ENCODE assay signal across 9 mouse cellular contexts in genomic region chr5:120143941-120144340, GRCm38 (mm10). TPM values are rescaled to one million over a fixed set of nuclear protein-coding genes. Genes with fewer than 3 reads are reported as not detected.
DNase-seq lines count a peak whose midpoint lies in the region; ATAC-seq and TF ChIP-seq lines count a peak whose summit lies in the region.
"Had no signal": no experiment of that assay in that cellular context is flagged by ENCODE, and none has a peak within 500 bp of the region (broad histone marks: within the 10 kb centered on the region; RNA-seq: fewer than 3 reads in every experiment).

No protein-coding gene starts in this region.

- peaks cover 9% of the 10 kb centered on the region for H3K36me3 ChIP-seq in forebrain, postnatal 0 days (ENCODE audit: insufficient read depth)
- H3K36me3 ChIP-seq in forebrain, embryonic 12.5 days (replicated peaks) = peaks cover 42% of the 10 kb centered on the region
- H3K36me3 ChIP-seq in midbrain, embryonic 10.5 days = peaks cover 72% of the 10 kb centered on the region
- H3K36me3 ChIP-seq in midbrain, embryonic 15.5 days (replicated peaks) = no peaks in the 10 kb centered on the region; the same call in 1 of the 2 replicates
- peaks cover 6% of the 10 kb centered on the region for H3K36me3 ChIP-seq in splenic B cell, adult 2 months (ENCODE audit: control insufficient read depth, insufficient read depth, low read length, poor library complexity, severe bottlenecking)
- H3K36me3 ChIP-seq in neural tube, embryonic 15.5 days = 0 out of 2 replicates have a peak, but pooled peaks cover 19% of the 10 kb centered on the region
- H3K36me3 ChIP-seq in forebrain, embryonic 11.5 days (ENCODE audit: control insufficient read depth, insufficient read depth, low read length) = no peaks in the 10 kb centered on the region; the same call in 1 of the 2 replicates

- H3K4me2 ChIP-seq in forebrain, postnatal 0 days (ENCODE audit: low read depth) = no peak overlapping the region
- no peak overlapping the region for H3K4me2 ChIP-seq in forebrain, embryonic 12.5 days
- no peak overlapping the region for H3K4me2 ChIP-seq in midbrain, embryonic 15.5 days
- H3K4me2 ChIP-seq in neural tube, embryonic 15.5 days = no peak overlapping the region
- H3K4me2 ChIP-seq in forebrain, embryonic 11.5 days (ENCODE audit: low read depth, low read length, severe bottlenecking) = no peak overlapping the region

- H3K9me3 ChIP-seq in forebrain, postnatal 0 days (ENCODE audit: low read length) = no peaks in the 10 kb centered on the region
- no peaks in the 10 kb centered on the region for H3K9me3 ChIP-seq in forebrain, embryonic 12.5 days
- no peaks in the 10 kb centered on the region for H3K9me3 ChIP-seq in midbrain, embryonic 10.5 days (replicated peaks)
- no peaks in the 10 kb centered on the region for H3K9me3 ChIP-seq in midbrain, embryonic 15.5 days
- no peaks in the 10 kb centered on the region for H3K9me3 ChIP-seq in neural tube, embryonic 15.5 days (replicated peaks)
- no peaks in the 10 kb centered on the region for H3K9me3 ChIP-seq in forebrain, embryonic 11.5 days (ENCODE audit: control insufficient read depth, low read length)

- H3K4me3 ChIP-seq in forebrain, postnatal 0 days (ENCODE audit: low read depth, low read length) = no peak overlapping the region
- no peak overlapping the region for H3K4me3 ChIP-seq in forebrain, embryonic 12.5 days (replicated peaks)
- H3K4me3 ChIP-seq in midbrain, embryonic 10.5 days = no peak overlapping the region
- H3K4me3 ChIP-seq in midbrain, embryonic 15.5 days = no peak overlapping the region
- H3K4me3 ChIP-seq in neural tube, embryonic 15.5 days (replicated peaks) = no peak overlapping the region
- no peak overlapping the region for H3K4me3 ChIP-seq in forebrain, embryonic 11.5 days (ENCODE audit: low read depth, low read length)

- H3K4me1 ChIP-seq in forebrain, postnatal 0 days (ENCODE audit: insufficient read depth) = 0 out of 2 replicates have a peak, but pooled peaks cover 2% of the 10 kb centered on the region
- peaks cover 24% of the 10 kb centered on the region for H3K4me1 ChIP-seq in forebrain, embryonic 12.5 days
- peaks cover 30% of the 10 kb centered on the region for H3K4me1 ChIP-seq in midbrain, embryonic 10.5 days
- H3K4me1 ChIP-seq in midbrain, embryonic 15.5 days = peaks cover 19% of the 10 kb centered on the region
- H3K4me1 ChIP-seq in neural tube, embryonic 15.5 days = peaks cover 16% of the 10 kb centered on the region
- peaks cover 3% of the 10 kb centered on the region; the same call in 1 of the 2 replicates for H3K4me1 ChIP-seq in forebrain, embryonic 11.5 days (replicated peaks; ENCODE audit: control insufficient read depth, insufficient read depth, low read length)

- H3K27ac ChIP-seq in forebrain, postnatal 0 days (ENCODE audit: low read depth, low read length) = no peak overlapping the region
- no peak overlapping the region for H3K27ac ChIP-seq in forebrain, embryonic 12.5 days
- H3K27ac ChIP-seq in midbrain, embryonic 10.5 days (replicated peaks) = no peak overlapping the region
- no peak overlapping the region for H3K27ac ChIP-seq in midbrain, embryonic 15.5 days
- H3K27ac ChIP-seq in neural tube, embryonic 15.5 days (replicated peaks) = no peak overlapping the region
- H3K27ac ChIP-seq in forebrain, embryonic 11.5 days (ENCODE audit: low read depth, low read length) = no peak overlapping the region

- DNase-seq in forebrain, postnatal 0 days = no peak
- DNase-seq in midbrain, embryonic 10.5 days (ENCODE audit: low spot score) = peak; percentile 25
- peak; percentile 38 for DNase-seq in embryo, embryonic 11 days
- DNase-seq in splenic B cell, adult 2 months (ENCODE audit: low read depth, low spot score) = peak; percentile 32
- DNase-seq in forebrain, embryonic 11.5 days (ENCODE audit: low spot score) = no peak
- DNase-seq: kidney, adult 8-10 months had no signal

- H3K9ac ChIP-seq in forebrain, postnatal 0 days = no peak overlapping the region
- H3K9ac ChIP-seq in forebrain, embryonic 12.5 days = no peak overlapping the region
- no peak overlapping the region for H3K9ac ChIP-seq in midbrain, embryonic 15.5 days
- H3K9ac ChIP-seq in neural tube, embryonic 15.5 days (replicated peaks) = no peak overlapping the region
- no peak overlapping the region for H3K9ac ChIP-seq in forebrain, embryonic 11.5 days (ENCODE audit: low read length)

- peak; percentile 56 for TF ChIP-seq CTCF in forebrain, postnatal 0 days (IDR thresholded peaks at IDR 0.05; ENCODE audit: low read depth)

- no peaks in the 10 kb centered on the region for H3K27me3 ChIP-seq in forebrain, postnatal 0 days (ENCODE audit: insufficient read depth, low read length)
- no peaks in the 10 kb centered on the region for H3K27me3 ChIP-seq in forebrain, embryonic 12.5 days
- peaks cover 93% of the 10 kb centered on the region for H3K27me3 ChIP-seq in midbrain, embryonic 10.5 days (ENCODE audit: low read depth, poor library complexity, severe bottlenecking)
- no peaks in the 10 kb centered on the region for H3K27me3 ChIP-seq in midbrain, embryonic 15.5 days (replicated peaks)
- no peaks in the 10 kb centered on the region for H3K27me3 ChIP-seq in splenic B cell, adult 2 months (ENCODE audit: control insufficient read depth, insufficient read depth, low read length, poor library complexity, severe bottlenecking)
- H3K27me3 ChIP-seq in neural tube, embryonic 15.5 days (replicated peaks) = no peaks in the 10 kb centered on the region
- no peaks in the 10 kb centered on the region for H3K27me3 ChIP-seq in forebrain, embryonic 11.5 days (ENCODE audit: control insufficient read depth, insufficient read depth, low read length)

- 65% methylated on average over 7 of the region's 7 CpGs for WGBS in forebrain, postnatal 0 days
- WGBS in forebrain, embryonic 12.5 days = 61% methylated on average over 7 of the region's 7 CpGs
- 69% methylated on average over 7 of the region's 7 CpGs for WGBS in midbrain, embryonic 10.5 days
- 62% methylated on average over 7 of the region's 7 CpGs for WGBS in midbrain, embryonic 15.5 days
- 70% methylated on average over 7 of the region's 7 CpGs for WGBS in neural tube, embryonic 15.5 days
- 65% methylated on average over 7 of the region's 7 CpGs for WGBS in forebrain, embryonic 11.5 days

- ATAC-seq in forebrain, postnatal 0 days = no peak
- no peak for ATAC-seq in forebrain, embryonic 12.5 days (ENCODE audit: low FRiP score)
- ATAC-seq in midbrain, embryonic 15.5 days (replicated peaks) = no peak
- no peak for ATAC-seq in neural tube, embryonic 15.5 days (ENCODE audit: low FRiP score)
- no peak for ATAC-seq in forebrain, embryonic 11.5 days (replicated peaks; ENCODE audit: low FRiP score)

RNA-seq across cellular contexts. Expression of gene Rbm19, which starts 27.7 kb away (rescaled TPM):
- total RNA-seq in forebrain, postnatal 0 days (2014; rRNA removed) = 19.1 and 27.2 TPM in 2 replicates
- 9.9 and 15.0 TPM in 2 replicates for polyA plus RNA-seq in forebrain, postnatal 0 days (2015; fragmentation: Nextera tagmentation; extraction: Ambion mirVana)
- polyA plus RNA-seq in forebrain, embryonic 12.5 days (2016; fragmentation: Nextera tagmentation; extraction: Ambion mirVana) = 27.5 and 32.9 TPM in 2 replicates
- 32.0 and 34.2 TPM in 2 replicates for polyA plus RNA-seq in midbrain, embryonic 10.5 days (2016; fragmentation: Nextera tagmentation; extraction: Ambion mirVana)
- polyA plus RNA-seq in midbrain, embryonic 15.5 days (2015; fragmentation: Nextera tagmentation; extraction: Ambion mirVana) = 18.8 and 22.2 TPM in 2 replicates
- polyA plus RNA-seq in neural tube, embryonic 15.5 days (2015; fragmentation: Nextera tagmentation; extraction: Ambion mirVana) = 18.7 and 20.2 TPM in 2 replicates
- 24.6 and 28.2 TPM in 2 replicates for polyA plus RNA-seq in forebrain, embryonic 11.5 days (2014; fragmentation: Nextera tagmentation; extraction: Ambion mirVana)

Comparison
In these comparisons a context has a peak if more than half of its experiments do, and no peak if none do; other contexts are left out.
1. DNase-seq: peak in midbrain, embryonic 10.5 days (single experiment), embryo, embryonic 11 days (single experiment) and splenic B cell, adult 2 months (single experiment); none in forebrain, postnatal 0 days (single experiment) and forebrain, embryonic 11.5 days (single experiment).